Mouse (Mus musculus) heart, postnatal 0 days (tissue): Measurements from ENCODE around the gene Klhl5. TPM values are rescaled to one million over a fixed set of nuclear protein-coding genes. Genes with fewer than 3 reads are reported as not detected.
A peak's percentile ranks its signal among the peaks of the same experiment; 100 is the strongest.

Experiments used
- ATAC-seq: fragments of 200-750 bp; cut with Nextera tagmentation; 2 replicates; pipeline ENCODE4 v1.8.0; 2017; ENCODE audit warnings: low read depth, moderate number of reproducible peaks, moderate library complexity; ENCODE audit not compliant: insufficient read depth
- DNase-seq: peaks from one replicate; pipeline ENCODE4 v3.0.0-alpha.2; 2016; ENCODE audit warnings: low spot score
- H3K27ac ChIP-seq: fragments of 300-500 bp; sonication (generic); 2 replicates; pipeline ENCODE4 v1.5.1; 2014; ENCODE audit warnings: low read depth, mild to moderate bottlenecking
- H3K27me3 ChIP-seq: fragments of 300-500 bp; sonication (generic); 2 replicates; pipeline ENCODE4 v1.6.1; 2014; ENCODE audit warnings: low read length, mixed read lengths; ENCODE audit not compliant: control insufficient read depth, insufficient read depth
- H3K36me3 ChIP-seq: fragments of 300-500 bp; sonication (generic); replicated peaks from 2 replicates; pipeline ENCODE4 v1.6.1; 2014; ENCODE audit warnings: low read length, mixed read lengths; ENCODE audit not compliant: control insufficient read depth, insufficient read depth
- H3K4me1 ChIP-seq: fragments of 300-500 bp; sonication (generic); 2 replicates; pipeline ENCODE4 v1.6.1; 2014; ENCODE audit warnings: antibody characterized with exemption; ENCODE audit not compliant: control insufficient read depth, insufficient read depth
- H3K4me2 ChIP-seq: fragments of 300-500 bp; sonication (generic); 2 replicates; pipeline ENCODE4 v1.6.1; 2014; ENCODE audit warnings: low read depth, mild to moderate bottlenecking, low read length, moderate library complexity
- H3K4me3 ChIP-seq: fragments of 300-500 bp; sonication (generic); 2 replicates; pipeline ENCODE4 v1.5.1; 2014; ENCODE audit warnings: low read depth, low read length
- H3K9ac ChIP-seq: fragments of 300-500 bp; sonication (generic); replicated peaks from 2 replicates; pipeline ENCODE4 v1.6.1; 2014; ENCODE audit warnings: low read depth, low read length, mixed read lengths
- H3K9me3 ChIP-seq: fragments of 300-500 bp; sonication (generic); replicated peaks from 2 replicates; pipeline ENCODE4 v1.6.1; 2016; ENCODE audit warnings: low read length; ENCODE audit not compliant: control insufficient read depth
- CTCF ChIP-seq: IDR thresholded peaks from 2 replicates; pipeline ENCODE4 v1.5.1; 2016; ENCODE audit warnings: antibody characterized with exemption, control low read depth, low read depth
- EP300 ChIP-seq: IDR thresholded peaks from 2 replicates; pipeline ENCODE4 v1.6.1; 2016; ENCODE audit warnings: antibody characterized with exemption, low read depth
- WGBS: fragments of 180-500 bp; shearing (Covaris S2); extraction: QIAGEN DNeasy Blood & Tissue Kit; methylation state at CpG from one replicate; pipeline ENCODE4 v1.1.7; 2014; 5-methylcytosine and 5-hydroxymethylcytosine counted together
- polyA plus RNA-seq: library from polyadenylated mRNA; unstranded; fragments of >200 nt; fragmentation: Nextera tagmentation; extraction: Ambion mirVana; gene quantifications from 2 replicates; pipeline ENCODE4 v1.2.1, GENCODE M21; 2015
- total RNA-seq: library from RNA; depleted of rRNA; stranded (reverse); fragments of >200 nt; gene quantifications from 2 replicates; pipeline ENCODE4 v1.2.3, GENCODE M21; 2014; ENCODE audit warnings: low replicate concordance

The Klhl5 gene
- total and polyA plus RNA-seq, 2 experiments from 2014 or later = 7.9 to 9.7 TPM

DNA sequence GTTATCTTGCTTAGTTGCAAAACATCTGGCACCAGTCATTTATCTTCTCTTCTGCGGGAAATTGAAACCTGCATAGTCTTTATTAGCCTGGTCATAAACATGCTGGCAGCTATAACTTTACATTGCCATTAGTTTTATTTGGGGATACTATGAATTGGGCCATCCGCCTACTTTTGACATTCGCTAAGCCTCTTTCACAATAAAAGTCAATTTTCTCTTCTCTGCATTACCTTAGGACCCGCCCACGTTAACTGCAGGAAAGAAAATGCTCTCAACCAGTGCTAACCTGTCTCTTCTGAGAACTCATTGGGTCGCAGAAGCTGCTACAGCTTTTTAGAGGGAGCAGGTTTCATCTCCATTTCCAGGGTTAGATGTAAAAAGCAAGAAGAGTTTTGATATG, 39.2 kb upstream of the Klhl5 start:
- Histone ChIP-seq H3K4me3 (no peak overlapping the region), H3K27ac (no peak overlapping the region), H3K4me1 (no peaks in the 10 kb centered on the region), H3K4me2 (no peak overlapping the region), H3K9ac (no peak overlapping the region), H3K9me3 (no peaks in the 10 kb centered on the region), H3K36me3 (no peaks in the 10 kb centered on the region), H3K27me3 (no peaks in the 10 kb centered on the region)
- TF ChIP-seq EP300 (no peak), CTCF (no peak)
- 86% methylated on average over 6 of the region's 6 CpGs for WGBS
- DNase-seq (no peak), ATAC-seq (no peak)

DNA sequence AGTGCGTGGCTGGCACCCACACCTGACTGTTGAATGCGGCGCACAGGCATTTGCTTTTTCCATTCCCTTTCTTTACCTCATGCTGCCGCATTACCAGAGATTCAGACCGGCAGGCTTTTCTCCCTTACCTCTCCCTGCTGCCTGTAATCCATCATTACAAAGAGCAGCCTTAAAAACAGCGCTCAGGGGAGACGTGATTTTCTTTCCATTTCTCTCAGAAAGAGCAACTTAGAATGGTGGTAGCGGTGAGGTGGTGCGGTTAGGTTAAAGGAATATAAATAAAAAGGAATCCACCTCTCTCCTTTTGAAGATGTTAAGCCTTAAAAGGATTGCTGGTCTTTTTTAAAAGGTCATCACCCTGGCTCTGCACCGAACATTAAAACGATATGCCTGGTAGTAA, 37.5 kb upstream of the Klhl5 start:
- DNase-seq (no peak), ATAC-seq (no peak)
- H3K4me2 ChIP-seq = no peak overlapping the region
- H3K9ac ChIP-seq = no peak overlapping the region
- no peaks in the 10 kb centered on the region for H3K36me3 ChIP-seq
- TF ChIP-seq CTCF = no peak
- no peak for TF ChIP-seq EP300
- 79% methylated on average over 11 of the region's 11 CpGs for WGBS
- no peaks in the 10 kb centered on the region for H3K9me3 ChIP-seq
- no peaks in the 10 kb centered on the region for H3K4me1 ChIP-seq
- no peak overlapping the region for H3K4me3 ChIP-seq
- H3K27me3 ChIP-seq = no peaks in the 10 kb centered on the region
- H3K27ac ChIP-seq = no peak overlapping the region

DNA sequence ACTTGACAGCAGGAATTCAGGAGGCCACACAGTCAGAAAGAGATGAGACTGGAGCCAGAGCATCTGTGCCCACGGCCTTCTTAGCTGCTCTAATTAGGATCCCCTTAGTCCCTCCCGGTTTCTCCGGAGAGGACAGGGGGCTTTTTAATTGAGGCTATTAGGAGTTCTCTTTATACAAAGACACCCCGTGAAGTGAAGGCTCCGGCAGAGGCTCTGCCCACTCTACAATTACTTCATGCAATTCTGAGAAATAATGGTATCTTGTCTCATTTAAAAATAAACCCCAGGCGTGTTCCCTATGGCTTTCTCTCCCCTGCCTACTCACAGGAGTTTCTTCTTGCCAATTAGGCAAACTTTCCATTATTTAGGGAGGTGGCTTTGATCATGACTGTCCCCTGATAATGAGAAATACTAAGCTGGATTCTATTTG, 35.6 kb upstream of the Klhl5 start:
- TF ChIP-seq EP300 = no peak
- H3K4me2 ChIP-seq = no peak overlapping the region
- 70% methylated on average over 6 of the region's 6 CpGs for WGBS
- no peaks in the 10 kb centered on the region for H3K9me3 ChIP-seq
- no peaks in the 10 kb centered on the region for H3K4me1 ChIP-seq
- no peaks in the 10 kb centered on the region for H3K27me3 ChIP-seq
- DNase-seq (no peak), ATAC-seq (no peak)
- H3K9ac ChIP-seq = no peak overlapping the region
- no peak overlapping the region for H3K4me3 ChIP-seq
- H3K36me3 ChIP-seq = no peaks in the 10 kb centered on the region
- no peak overlapping the region for H3K27ac ChIP-seq

DNA sequence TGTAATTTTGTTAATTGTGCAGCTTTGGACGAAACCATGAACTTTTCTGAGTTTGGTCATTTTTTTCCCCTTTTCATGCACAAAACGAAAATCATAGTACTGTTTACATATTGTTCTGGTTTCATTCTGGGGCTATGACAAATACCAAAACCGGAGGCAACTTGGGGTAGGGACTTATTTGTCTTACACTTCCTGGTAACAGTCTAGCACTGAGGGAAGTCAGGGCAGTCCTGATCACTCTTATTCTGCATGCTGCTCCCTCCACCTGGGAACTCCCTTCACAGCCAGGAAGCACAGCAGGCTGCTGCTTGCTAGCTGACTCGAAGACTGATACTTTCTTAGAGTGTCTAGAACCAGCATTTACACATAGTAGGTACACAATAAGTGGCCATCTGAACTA, 34.1 kb upstream of the Klhl5 start:
- Histone ChIP-seq H3K4me1 (no peaks in the 10 kb centered on the region), H3K4me2 (no peak overlapping the region), H3K27ac (no peak overlapping the region), H3K9me3 (no peaks in the 10 kb centered on the region), H3K36me3 (no peaks in the 10 kb centered on the region), H3K9ac (no peak overlapping the region), H3K27me3 (no peaks in the 10 kb centered on the region), H3K4me3 (no peak overlapping the region)
- WGBS = 67% methylated on average over 4 of the region's 4 CpGs
- ATAC-seq (no peak), DNase-seq (no peak)
- TF ChIP-seq EP300 (no peak), CTCF (no peak)

DNA sequence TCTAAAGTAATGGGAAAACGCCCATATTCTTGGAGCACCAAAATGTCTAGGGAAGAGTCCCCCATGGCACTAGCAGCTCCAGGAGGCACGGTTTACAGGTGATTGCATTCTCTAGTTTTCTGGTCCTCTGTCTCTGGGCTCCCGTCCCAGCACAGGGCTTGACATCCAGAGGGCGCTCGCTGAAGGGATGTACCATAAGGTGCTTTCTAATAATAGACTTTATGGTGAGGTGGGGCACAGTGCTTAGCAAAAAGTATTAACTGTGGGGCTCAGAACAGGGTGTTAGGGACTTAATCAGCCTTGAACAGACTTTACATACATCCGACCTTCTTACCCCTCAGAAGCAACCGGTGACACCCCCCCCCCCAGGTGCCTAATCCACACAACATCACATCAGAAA, 32.6 kb upstream of the Klhl5 start:
- DNase-seq (no peak), ATAC-seq (0 out of 2 replicates have a peak, but pooled peaks have one; percentile 33)
- no peak overlapping the region for H3K4me3 ChIP-seq
- H3K4me2 ChIP-seq = no peak overlapping the region
- TF ChIP-seq EP300 (no peak), CTCF (peak; percentile 59)
- H3K4me1 ChIP-seq = no peaks in the 10 kb centered on the region
- H3K9me3 ChIP-seq = no peaks in the 10 kb centered on the region
- no peak overlapping the region for H3K27ac ChIP-seq
- H3K36me3 ChIP-seq = no peaks in the 10 kb centered on the region
- no peak overlapping the region for H3K9ac ChIP-seq
- 42% methylated on average over 7 of the region's 7 CpGs for WGBS
- no peaks in the 10 kb centered on the region for H3K27me3 ChIP-seq

GRCm38 (mm10) chr5:65076087-65076486, 31.3 kb upstream of the Klhl5 start:
- no peak overlapping the region for H3K4me3 ChIP-seq
- no peaks in the 10 kb centered on the region for H3K4me1 ChIP-seq
- TF ChIP-seq EP300 (no peak), CTCF (no peak)
- ATAC-seq = no peak
- WGBS = 62% methylated on average over 2 of the region's 2 CpGs
- H3K27me3 ChIP-seq = no peaks in the 10 kb centered on the region
- DNase-seq = no peak
- no peak overlapping the region for H3K9ac ChIP-seq
- H3K36me3 ChIP-seq = no peaks in the 10 kb centered on the region
- H3K4me2 ChIP-seq = no peak overlapping the region
- H3K27ac ChIP-seq = no peak overlapping the region
- no peaks in the 10 kb centered on the region for H3K9me3 ChIP-seq
